Mouse (Mus musculus) neural tube, embryonic 14.5 days (tissue): ENCODE measurements around the gene Nkd1. TPM values are rescaled to one million over a fixed set of nuclear protein-coding genes. Genes with fewer than 3 reads are reported as not detected.

Source experiments
- polyA plus RNA-seq: library from polyadenylated mRNA; unstranded; fragments of >200 nt; fragmentation: Nextera tagmentation; extraction: Ambion mirVana; gene quantifications from 2 replicates; pipeline ENCODE4 v1.2.1, GENCODE M21; 2014

Gene Nkd1
- polyA plus RNA-seq, 1 experiment from 2014 or later, result 29.9 TPM

Other genes starting within 250 kb of the Nkd1 start
- gene Adcy7, start 249.0 kb upstream of the Nkd1 start, polyA plus RNA-seq, result 2.2 and 3.7 TPM in 2 replicates
- 66.1 and 68.8 TPM in 2 replicates for gene Brd7, start 159.2 kb upstream of the Nkd1 start, polyA plus RNA-seq
- gene Snx20, start 114.8 kb downstream of the Nkd1 start, polyA plus RNA-seq, result 1.0 and 1.2 TPM in 2 replicates
- gene Nod2, start 126.0 kb downstream of the Nkd1 start, polyA plus RNA-seq, result 0.09 and 0.19 TPM in 2 replicates
- 23.5 and 24.3 TPM in 2 replicates for gene Cyld, start 175.7 kb downstream of the Nkd1 start, polyA plus RNA-seq